Mouse (Mus musculus): ENCODE measurements at regions not wholly inside any gene's neighbourhood (a gene's known extent, or its start where the extent isn't known, plus 50 kb on each side); places are given as distances from the start of the nearest gene placed in this dataset.

DNA sequence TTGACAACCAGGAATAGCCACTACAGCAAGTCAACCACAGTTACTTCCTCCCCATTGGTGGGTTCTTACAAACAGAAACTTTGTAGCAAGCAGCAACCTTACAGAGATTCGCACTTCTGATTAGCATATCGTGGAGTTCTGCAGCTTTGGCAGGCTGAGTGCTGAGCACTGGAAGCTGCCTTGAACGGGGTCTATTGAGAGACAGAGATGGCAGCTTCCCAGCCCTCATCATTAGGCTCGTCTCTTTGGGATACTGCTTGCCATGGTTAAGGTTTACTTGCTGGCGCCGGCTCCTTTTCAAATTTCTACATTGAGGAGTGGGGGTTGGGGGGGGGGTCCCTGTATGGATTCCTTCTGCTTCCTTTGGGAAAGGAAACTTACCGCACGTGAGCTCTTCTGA, 224.8 kb downstream of the Cbln4 start:
- ATAC-seq (replicated peaks in 1 of 2; ENCODE audit: insufficient read depth in 1 of 2, low FRiP score in 2 of 2, low TSS enrichment in 1 of 2, low read depth in 1 of 2, poor library complexity in 2 of 2, severe bottlenecking in 2 of 2), result no peak

GRCm38 (mm10) chr2:171816685-171817419, 226.4 kb downstream of the Cbln4 start:
- no peak for ATAC-seq (replicated peaks in 1 of 2; ENCODE audit: insufficient read depth in 1 of 2, low FRiP score in 2 of 2, low TSS enrichment in 1 of 2, low read depth in 1 of 2, poor library complexity in 2 of 2, severe bottlenecking in 2 of 2)

DNA sequence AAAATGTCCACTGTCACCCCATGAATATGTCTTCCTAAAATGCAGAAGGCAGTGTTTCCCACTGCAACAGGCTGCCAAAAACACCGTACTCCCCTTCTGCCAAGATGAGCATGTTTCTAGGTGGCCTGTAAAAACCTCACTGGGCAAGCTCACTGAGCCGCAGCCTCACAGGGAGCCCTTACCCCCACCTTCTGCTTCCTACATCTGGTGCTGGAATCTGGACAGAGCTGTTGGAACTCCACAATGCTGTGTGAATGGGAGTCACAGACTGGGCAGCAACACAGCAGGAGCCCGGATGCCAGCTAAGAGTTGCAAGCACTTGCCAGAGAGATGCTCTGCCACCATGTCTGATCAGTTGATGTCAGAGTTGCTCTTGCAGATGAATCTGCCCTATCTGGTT, 230.6 kb downstream of the Cbln4 start:
- no peak for ATAC-seq (replicated peaks in 1 of 2; ENCODE audit: insufficient read depth in 1 of 2, low FRiP score in 2 of 2, low TSS enrichment in 1 of 2, low read depth in 1 of 2, poor library complexity in 2 of 2, severe bottlenecking in 2 of 2)

GRCm38 (mm10) chr2:171805376-171805775, 237.9 kb downstream of the Cbln4 start:
- ATAC-seq (replicated peaks in 1 of 2; ENCODE audit: insufficient read depth in 1 of 2, low FRiP score in 2 of 2, low TSS enrichment in 1 of 2, low read depth in 1 of 2, poor library complexity in 2 of 2, severe bottlenecking in 2 of 2), result no peak

- ATAC-seq (replicated peaks in 1 of 2; ENCODE audit: insufficient read depth in 1 of 2, low FRiP score in 2 of 2, low TSS enrichment in 1 of 2, low read depth in 1 of 2, poor library complexity in 2 of 2, severe bottlenecking in 2 of 2), result no peak
Measured at GRCm38 (mm10) chr2:171800511-171801268, 242.6 kb downstream of the Cbln4 start.

- no peak for ATAC-seq (replicated peaks in 1 of 2; ENCODE audit: insufficient read depth in 1 of 2, low FRiP score in 2 of 2, low TSS enrichment in 1 of 2, low read depth in 1 of 2, poor library complexity in 2 of 2, severe bottlenecking in 2 of 2)
Measured at GRCm38 (mm10) chr2:171799351-171799750, 243.9 kb downstream of the Cbln4 start.

- ATAC-seq (replicated peaks in 1 of 2; ENCODE audit: insufficient read depth in 1 of 2, low FRiP score in 2 of 2, low TSS enrichment in 1 of 2, low read depth in 1 of 2, poor library complexity in 2 of 2, severe bottlenecking in 2 of 2), result no peak
Measured at GRCm38 (mm10) chr2:171790686-171791085, 252.6 kb downstream of the Cbln4 start.

GRCm38 (mm10) chr2:171766193-171766930, 276.9 kb downstream of the Cbln4 start:
- ATAC-seq (replicated peaks in 1 of 2; ENCODE audit: insufficient read depth in 1 of 2, low FRiP score in 2 of 2, low TSS enrichment in 1 of 2, low read depth in 1 of 2, poor library complexity in 2 of 2, severe bottlenecking in 2 of 2), result no peak

- ATAC-seq (replicated peaks in 1 of 2; ENCODE audit: insufficient read depth in 1 of 2, low FRiP score in 2 of 2, low TSS enrichment in 1 of 2, low read depth in 1 of 2, poor library complexity in 2 of 2, severe bottlenecking in 2 of 2), result no peak
Measured at GRCm38 (mm10) chr2:171765071-171765470, 278.2 kb downstream of the Cbln4 start.

DNA sequence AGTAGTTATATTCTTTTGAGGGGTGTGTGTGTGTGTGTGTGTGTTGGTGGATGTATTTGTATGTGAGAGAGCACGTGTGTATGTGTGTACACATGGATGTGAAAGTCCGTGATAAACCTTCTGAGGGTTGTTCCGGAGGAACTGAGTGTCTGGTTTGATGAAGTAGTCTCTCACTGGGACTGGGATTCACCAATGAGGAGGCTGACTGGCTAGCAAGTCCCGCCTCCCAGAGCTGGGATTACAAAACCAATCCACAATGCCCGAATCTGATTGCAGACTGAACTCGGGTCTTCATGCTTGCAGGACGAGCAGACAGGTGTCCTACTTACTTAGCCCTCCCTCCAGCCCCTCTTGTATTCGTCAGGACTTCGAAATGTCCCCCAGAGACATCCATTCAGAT, 289.8 kb downstream of the Cbln4 start:
- no peak for ATAC-seq (replicated peaks in 1 of 2; ENCODE audit: insufficient read depth in 1 of 2, low FRiP score in 2 of 2, low TSS enrichment in 1 of 2, low read depth in 1 of 2, poor library complexity in 2 of 2, severe bottlenecking in 2 of 2)

GRCm38 (mm10) chr2:171747162-171747561, 296.1 kb downstream of the Cbln4 start:
- no peak for ATAC-seq (replicated peaks in 1 of 2; ENCODE audit: insufficient read depth in 1 of 2, low FRiP score in 2 of 2, low TSS enrichment in 1 of 2, low read depth in 1 of 2, poor library complexity in 2 of 2, severe bottlenecking in 2 of 2)

DNA sequence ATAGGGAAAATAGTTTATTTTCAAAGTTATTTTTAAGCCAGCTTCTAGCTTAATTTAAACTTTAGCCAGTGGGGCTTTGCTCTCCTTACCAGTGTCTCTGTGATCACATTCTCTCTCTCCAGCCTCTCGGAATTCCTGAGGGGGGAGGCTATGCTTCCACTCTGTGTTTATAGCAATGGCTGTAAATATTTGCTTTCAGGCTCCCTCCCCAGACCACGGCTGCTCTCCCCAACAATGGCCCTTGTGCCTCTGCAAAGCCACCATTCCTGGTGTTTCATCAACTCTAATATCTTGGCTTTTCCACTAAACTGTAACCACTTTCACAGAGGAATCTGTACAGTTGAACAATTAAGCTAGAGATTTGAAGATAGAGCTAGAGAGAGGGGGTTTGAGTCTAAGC, 300.2 kb downstream of the Cbln4 start:
- no peak for ATAC-seq (replicated peaks in 1 of 2; ENCODE audit: insufficient read depth in 1 of 2, low FRiP score in 2 of 2, low TSS enrichment in 1 of 2, low read depth in 1 of 2, poor library complexity in 2 of 2, severe bottlenecking in 2 of 2)

GRCm38 (mm10) chr2:171742706-171743105, 300.6 kb downstream of the Cbln4 start:
- ATAC-seq (replicated peaks in 1 of 2; ENCODE audit: insufficient read depth in 1 of 2, low FRiP score in 2 of 2, low TSS enrichment in 1 of 2, low read depth in 1 of 2, poor library complexity in 2 of 2, severe bottlenecking in 2 of 2), result no peak

DNA sequence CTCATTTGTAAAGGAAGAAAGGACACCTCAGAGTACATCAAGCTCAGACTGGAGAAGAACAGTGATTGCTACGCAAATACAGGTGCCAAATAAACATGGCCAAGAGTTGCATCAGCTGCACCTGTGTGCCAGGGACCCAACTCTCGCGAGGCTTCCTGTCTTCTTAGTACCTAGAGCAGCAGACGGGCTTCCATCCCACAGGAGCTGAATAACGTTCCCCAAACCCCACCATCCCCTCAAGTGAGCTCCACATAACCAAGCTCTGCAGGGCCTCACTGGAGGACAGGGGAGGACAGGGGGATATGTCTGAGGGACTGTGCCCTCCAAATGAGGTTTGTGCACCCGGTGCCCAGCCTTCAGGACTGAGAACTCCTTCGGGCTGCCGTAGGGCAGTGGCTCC, 305.5 kb downstream of the Cbln4 start:
- ATAC-seq (replicated peaks in 1 of 2; ENCODE audit: insufficient read depth in 1 of 2, low FRiP score in 2 of 2, low TSS enrichment in 1 of 2, low read depth in 1 of 2, poor library complexity in 2 of 2, severe bottlenecking in 2 of 2), result no peak

DNA sequence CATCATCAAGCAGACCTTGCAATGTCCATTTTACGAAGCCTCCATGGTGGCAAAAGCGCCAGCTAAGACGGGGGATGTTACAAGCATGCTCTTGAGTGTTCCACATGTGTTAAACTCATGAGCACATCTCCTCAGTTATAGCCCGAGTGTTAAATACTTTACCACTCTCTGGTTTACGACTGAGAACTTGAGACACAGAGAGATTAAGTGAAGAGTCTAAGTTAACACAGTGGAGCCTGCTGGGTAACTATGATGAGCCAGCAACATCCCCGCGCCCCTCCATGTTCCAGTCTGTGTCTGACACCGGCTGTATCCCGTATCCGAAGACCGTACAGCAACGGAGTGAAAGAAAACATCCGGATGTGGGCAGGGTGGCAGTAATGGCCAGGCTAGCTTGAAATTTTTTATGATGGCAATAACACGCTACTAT, 308.2 kb downstream of the Cbln4 start:
- no peak for ATAC-seq (replicated peaks in 1 of 2; ENCODE audit: insufficient read depth in 1 of 2, low FRiP score in 2 of 2, low TSS enrichment in 1 of 2, low read depth in 1 of 2, poor library complexity in 2 of 2, severe bottlenecking in 2 of 2)

DNA sequence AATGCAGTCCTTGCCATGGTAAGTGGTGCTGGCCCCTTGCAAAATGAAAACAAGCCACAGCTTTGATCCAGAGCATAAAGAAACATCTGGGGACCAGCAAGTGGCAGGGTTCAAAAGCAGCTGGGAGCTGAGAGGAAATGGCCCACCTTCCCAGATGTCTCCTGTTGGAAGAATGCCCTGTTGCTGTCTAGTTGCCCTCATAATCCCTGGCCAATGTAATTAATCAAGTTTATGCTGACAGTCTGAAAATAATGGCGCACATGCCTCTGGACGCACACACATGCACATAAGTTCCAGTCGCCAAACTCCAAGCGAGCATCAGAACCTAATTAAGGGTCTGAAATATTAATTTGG, 308.7 kb downstream of the Cbln4 start:
- no peak for ATAC-seq (replicated peaks in 1 of 2; ENCODE audit: insufficient read depth in 1 of 2, low FRiP score in 2 of 2, low TSS enrichment in 1 of 2, low read depth in 1 of 2, poor library complexity in 2 of 2, severe bottlenecking in 2 of 2)

DNA sequence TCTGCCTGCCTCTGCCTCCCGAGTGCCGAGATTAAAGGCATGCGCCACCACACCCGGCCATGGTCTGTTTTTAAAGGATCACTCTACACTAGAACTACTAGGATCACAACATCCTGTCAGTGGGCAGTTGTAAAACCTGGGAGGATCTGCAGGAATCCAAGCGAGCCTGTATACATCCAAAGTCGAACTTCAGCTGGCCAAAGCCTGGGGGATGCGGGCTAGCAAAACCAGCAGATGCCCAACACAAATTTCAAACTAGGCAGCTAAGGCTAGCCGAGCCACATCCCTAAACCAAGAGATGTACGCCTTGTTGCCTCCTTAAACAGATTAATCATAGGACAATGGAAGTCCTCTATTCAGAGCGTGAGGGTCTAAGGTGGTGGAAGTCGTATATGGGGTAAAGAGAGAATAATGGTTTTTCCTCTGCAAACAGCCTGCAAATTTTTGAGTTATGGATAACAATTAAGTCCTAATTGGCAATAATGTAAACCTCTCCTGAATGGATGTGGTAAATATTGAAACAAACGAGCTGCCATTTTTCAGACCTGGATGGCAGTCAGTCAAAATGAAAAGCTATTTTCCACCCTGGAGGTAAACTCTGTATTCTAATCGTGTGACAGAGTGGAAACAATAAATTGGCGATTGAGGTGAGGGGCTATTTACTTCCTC, 309.2 kb downstream of the Cbln4 start:
- ATAC-seq (replicated peaks in 1 of 2; ENCODE audit: insufficient read depth in 1 of 2, low FRiP score in 2 of 2, low TSS enrichment in 1 of 2, low read depth in 1 of 2, poor library complexity in 2 of 2, severe bottlenecking in 2 of 2), result no peak

GRCm38 (mm10) chr2:171719269-171719668, 324.0 kb downstream of the Cbln4 start:
- no peak for ATAC-seq (replicated peaks in 1 of 2; ENCODE audit: insufficient read depth in 1 of 2, low FRiP score in 2 of 2, low TSS enrichment in 1 of 2, low read depth in 1 of 2, poor library complexity in 2 of 2, severe bottlenecking in 2 of 2)
